Mouse (Mus musculus) WW6 (cell line): Measurements from ENCODE around the gene Lcp1.

Experiments used
- DNase-seq: peaks from one replicate; pipeline ENCODE4 v3.0.0-alpha.2; 2013; ENCODE audit warnings: low read depth, low spot score

The Lcp1 gene

GRCm38 (mm10) chr14:75280406-75280805 is 149.5 kb downstream of the Lcp1 start:
- DNase-seq = no peak
